ENCODE assay signal across 10 mouse cellular contexts in genomic region chrX:51171413-51171812, GRCm38 (mm10). TPM values are rescaled to one million over a fixed set of nuclear protein-coding genes. Genes with fewer than 3 reads are reported as not detected.
A peak's percentile ranks its signal among the peaks of the same experiment; 100 is the strongest.
DNase-seq lines count a peak whose midpoint lies in the region; ATAC-seq and TF ChIP-seq lines count a peak whose summit lies in the region.
"Had no signal": no experiment of that assay in that cellular context is flagged by ENCODE, and none has a peak within 500 bp of the region (broad histone marks: within the 10 kb centered on the region; RNA-seq: fewer than 3 reads in every experiment).

No protein-coding gene starts in this region.

- ATAC-seq in forebrain, postnatal 0 days, result no peak
- ATAC-seq in forebrain, embryonic 14.5 days, result no peak
- no peak for ATAC-seq in midbrain, embryonic 14.5 days (ENCODE audit: low FRiP score, low TSS enrichment)

- no peaks in the 10 kb centered on the region for H3K9me3 ChIP-seq in forebrain, postnatal 0 days (ENCODE audit: low read length)
- H3K9me3 ChIP-seq in forebrain, embryonic 14.5 days (replicated peaks; ENCODE audit: control insufficient read depth, low read length), result no peaks in the 10 kb centered on the region
- no peaks in the 10 kb centered on the region for H3K9me3 ChIP-seq in midbrain, embryonic 14.5 days (ENCODE audit: control insufficient read depth, low read length)
- H3K9me3 ChIP-seq: liver, embryonic 13.5 days had no signal

- 0 out of 2 replicates have a peak, but pooled peaks have one; percentile 14 for TF ChIP-seq CTCF in forebrain, postnatal 0 days (IDR thresholded peaks at IDR 0.05; ENCODE audit: low read depth)

- H3K27ac ChIP-seq in forebrain, postnatal 0 days (ENCODE audit: low read depth, low read length), result no peak overlapping the region
- H3K27ac ChIP-seq in forebrain, embryonic 14.5 days (ENCODE audit: low read depth, low read length), result no peak overlapping the region
- no peak overlapping the region for H3K27ac ChIP-seq in midbrain, embryonic 14.5 days (replicated peaks; ENCODE audit: low read depth, low read length)
- H3K27ac ChIP-seq: liver, embryonic 13.5 days had no signal

- H3K4me3 ChIP-seq in forebrain, postnatal 0 days (ENCODE audit: low read depth, low read length), result no peak overlapping the region
- H3K4me3 ChIP-seq in forebrain, embryonic 14.5 days (ENCODE audit: low read depth, low read length), result no peak overlapping the region
- no peak overlapping the region for H3K4me3 ChIP-seq in midbrain, embryonic 14.5 days (replicated peaks; ENCODE audit: low read depth, low read length)
- H3K4me3 ChIP-seq: liver, embryonic 13.5 days had no signal

- 59% methylated on average over 6 of the region's 6 CpGs for WGBS in forebrain, postnatal 0 days
- 68% methylated on average over 6 of the region's 6 CpGs for WGBS in forebrain, embryonic 14.5 days
- WGBS in midbrain, embryonic 14.5 days, result 63% methylated on average over 6 of the region's 6 CpGs

- no peak overlapping the region for H3K9ac ChIP-seq in forebrain, postnatal 0 days
- no peak overlapping the region for H3K9ac ChIP-seq in forebrain, embryonic 14.5 days (ENCODE audit: low read length)
- no peak overlapping the region for H3K9ac ChIP-seq in midbrain, embryonic 14.5 days (replicated peaks; ENCODE audit: low read length)
- H3K9ac ChIP-seq: liver, embryonic 13.5 days had no signal

- no peak overlapping the region for H3K4me2 ChIP-seq in forebrain, postnatal 0 days (ENCODE audit: low read depth)
- no peak overlapping the region for H3K4me2 ChIP-seq in forebrain, embryonic 14.5 days (ENCODE audit: low read length)
- H3K4me2 ChIP-seq in midbrain, embryonic 14.5 days (ENCODE audit: low read length), result no peak overlapping the region
- H3K4me2 ChIP-seq: liver, embryonic 13.5 days had no signal

- intact Hi-C loops in left cerebral cortex, postnatal 36 days (cut with DNase I), result no loop called here

- no peaks in the 10 kb centered on the region for H3K4me1 ChIP-seq in forebrain, postnatal 0 days (ENCODE audit: insufficient read depth)
- H3K4me1 ChIP-seq in forebrain, embryonic 14.5 days (ENCODE audit: control insufficient read depth, insufficient read depth, low read length), result no peaks in the 10 kb centered on the region
- no peaks in the 10 kb centered on the region for H3K4me1 ChIP-seq in midbrain, embryonic 14.5 days (ENCODE audit: control insufficient read depth, insufficient read depth, low read length)

- H3K36me3 ChIP-seq in forebrain, postnatal 0 days (ENCODE audit: insufficient read depth), result no peaks in the 10 kb centered on the region
- H3K36me3 ChIP-seq in forebrain, embryonic 14.5 days (ENCODE audit: control insufficient read depth, insufficient read depth, low read length), result no peaks in the 10 kb centered on the region
- H3K36me3 ChIP-seq in midbrain, embryonic 14.5 days (ENCODE audit: control insufficient read depth, insufficient read depth, low read length), result no peaks in the 10 kb centered on the region
- H3K36me3 ChIP-seq: liver, embryonic 13.5 days had no signal

- no peak for DNase-seq in forebrain, postnatal 0 days
- DNase-seq in forebrain, embryonic 14.5 days (ENCODE audit: low spot score), result no peak
- DNase-seq in lung, adult 18-20 months, result peak; percentile 5 to 16
- no peak for DNase-seq in lung, postnatal 25 days (ENCODE audit: low spot score)
- peak; percentile 8 for DNase-seq in embryo, embryonic 10 days (ENCODE audit: low spot score)
- peak; percentile 16 for DNase-seq in naive thymus-derived CD4-positive, alpha-beta T cell, adult 2 months (ENCODE audit: low read depth)
- no peak for DNase-seq in midbrain, embryonic 14.5 days
- DNase-seq in left cerebral cortex, postnatal 36 days (ENCODE audit: low spot score in 2 of 2), result no peak
- DNase-seq: cerebellum, postnatal 36 days; liver, embryonic 13.5 days had no signal

- H3K27me3 ChIP-seq in forebrain, postnatal 0 days (ENCODE audit: insufficient read depth, low read length), result no peaks in the 10 kb centered on the region
- no peaks in the 10 kb centered on the region for H3K27me3 ChIP-seq in forebrain, embryonic 14.5 days (replicated peaks; ENCODE audit: control insufficient read depth, insufficient read depth, low read length)
- H3K27me3 ChIP-seq in midbrain, embryonic 14.5 days (ENCODE audit: control insufficient read depth, insufficient read depth, low read length), result no peaks in the 10 kb centered on the region
- H3K27me3 ChIP-seq: liver, embryonic 13.5 days had no signal

RNA-seq across cellular contexts. Expression of gene Mbnl3, which starts 34.9 kb away (rescaled TPM):
- total RNA-seq in forebrain, postnatal 0 days (2014; rRNA removed), result 0.38 and 1.2 TPM in 2 replicates
- polyA plus RNA-seq in forebrain, postnatal 0 days (2015; fragmentation: Nextera tagmentation; extraction: Ambion mirVana), result 0.51 and 0.63 TPM in 2 replicates
- polyA plus RNA-seq in forebrain, embryonic 14.5 days (2014; fragmentation: Nextera tagmentation; extraction: Ambion mirVana), result 2.5 and 3.9 TPM in 2 replicates
- 0.40 and 1.6 TPM in 2 replicates for polyA plus RNA-seq in midbrain, embryonic 14.5 days (2014; fragmentation: Nextera tagmentation; extraction: Ambion mirVana)
- total RNA-seq in left cerebral cortex, postnatal 36 days (2021), result under 1 TPM; 0.25 to 0.52 TPM

Comparison
In these comparisons a context has a peak if more than half of its experiments do, and no peak if none do; other contexts are left out.
1. DNase-seq: peak in lung, adult 18-20 months (2 of 2), embryo, embryonic 10 days (single experiment) and naive thymus-derived CD4-positive, alpha-beta T cell, adult 2 months (single experiment); none in forebrain, postnatal 0 days (single experiment), forebrain, embryonic 14.5 days (single experiment), lung, postnatal 25 days (single experiment), midbrain, embryonic 14.5 days (single experiment) and left cerebral cortex, postnatal 36 days (0 of 2).